Mouse (Mus musculus) heart, postnatal 36 days (tissue): ENCODE results near the gene Nadk2. TPM values are rescaled to one million over a fixed set of nuclear protein-coding genes. Genes with fewer than 3 reads are reported as not detected.

Experiments used
- DNase-seq, 2 experiments: peaks; one replicate each; pipeline ENCODE4 v3.0.0; 2021 to 2022
- intact Hi-C: fragments of 180-260 bp; cut with DNase I; formaldehyde crosslinking; loops from one replicate; pipeline ENCODE4 v1.15.1; 2025
- total RNA-seq, 2 experiments: library from RNA; stranded (reverse); gene quantifications; 2 replicates each; pipeline ENCODE4 v1.2.3; 2021

Nadk2 gene
- total RNA-seq, 2 experiments from 2014 or later: 67.0 to 76.8 TPM

GRCm38 (mm10) chr15:9087421-9087820, 16.4 kb downstream of the Nadk2 start:
- no peak for DNase-seq
- intact Hi-C loops: no loop called here

GRCm38 (mm10) chr15:9087895-9088682, 17.0 kb downstream of the Nadk2 start:
- no peak for DNase-seq
- intact Hi-C loops: no loop called here

GRCm38 (mm10) chr15:9088683-9089072, 17.6 kb downstream of the Nadk2 start:
- intact Hi-C loops: no loop called here
- DNase-seq: no peak

- intact Hi-C loops: no loop called here
- no peak for DNase-seq
Observed at GRCm38 (mm10) chr15:9089136-9089720, 18.2 kb downstream of the Nadk2 start.

- intact Hi-C loops: no loop called here
- DNase-seq: no peak
Observed at GRCm38 (mm10) chr15:9090662-9091061, 19.6 kb downstream of the Nadk2 start.

GRCm38 (mm10) chr15:9093598-9094365, 22.7 kb downstream of the Nadk2 start:
- intact Hi-C loops: no loop called here

GRCm38 (mm10) chr15:9094366-9094750, 23.3 kb downstream of the Nadk2 start:
- DNase-seq: peak in 1 of 2 experiments; percentile 13
- intact Hi-C loops: no loop called here

More at GRCm38 (mm10) chr15:9093598-9094365, 22.7 kb downstream of the Nadk2 start:
- DNase-seq: no peak

GRCm38 (mm10) chr15:9096865-9097264, 25.8 kb downstream of the Nadk2 start:
- intact Hi-C loops: no loop called here
- DNase-seq: no peak

- intact Hi-C loops: no loop called here
- DNase-seq: no peak
Observed at GRCm38 (mm10) chr15:9100446-9101077, 29.5 kb downstream of the Nadk2 start.

GRCm38 (mm10) chr15:9106303-9107074, 35.4 kb downstream of the Nadk2 start:
- intact Hi-C loops: no loop called here
- DNase-seq: no peak

- no peak for DNase-seq
- intact Hi-C loops: no loop called here
Observed at GRCm38 (mm10) chr15:9110526-9111347, 39.7 kb downstream of the Nadk2 start.

- intact Hi-C loops: no loop called here
- DNase-seq: no peak
Observed at GRCm38 (mm10) chr15:9111648-9112047, 40.6 kb downstream of the Nadk2 start.

- DNase-seq: no peak
- intact Hi-C loops: no loop called here
Observed at GRCm38 (mm10) chr15:9113556-9113955, 42.5 kb downstream of the Nadk2 start.

GRCm38 (mm10) chr15:9114131-9114530, 43.1 kb downstream of the Nadk2 start:
- no peak for DNase-seq
- intact Hi-C loops: no loop called here

- intact Hi-C loops: no loop called here
- no peak for DNase-seq
Observed at GRCm38 (mm10) chr15:9114599-9114998, 43.5 kb downstream of the Nadk2 start.

- intact Hi-C loops: loop anchor here (5.0 kb wide), 1 partner anchor 488 kb away; no protein-coding TSS in a partner anchor
Observed at GRCm38 (mm10) chr15:9118852-9119251, 47.8 kb downstream of the Nadk2 start.

GRCm38 (mm10) chr15:9120081-9120480, 49.0 kb downstream of the Nadk2 start:
- peak; percentile 40 for DNase-seq
- intact Hi-C loops: loop anchor here (5.0 kb wide), 2 partner anchors 42 to 62 kb away; no protein-coding TSS in a partner anchor

More at GRCm38 (mm10) chr15:9118852-9119251, 47.8 kb downstream of the Nadk2 start:
- DNase-seq: no peak

GRCm38 (mm10) chr15:9122989-9123388, 51.9 kb downstream of the Nadk2 start:
- intact Hi-C loops: loop anchor here (5.0 kb wide), 2 partner anchors 39 to 59 kb away; no protein-coding TSS in a partner anchor
- no peak for DNase-seq

GRCm38 (mm10) chr15:9124856-9125255, 53.8 kb downstream of the Nadk2 start:
- intact Hi-C loops: loop anchor here (5.0 kb wide), 2 partner anchors 37 to 57 kb away; no protein-coding TSS in a partner anchor
- DNase-seq: no peak
